Mouse (Mus musculus) CH12.LX (cell line): ENCODE measurements around the gene Anxa4.

ENCODE experiments used
- BHLHE40 ChIP-seq: IDR thresholded peaks from 2 replicates; pipeline ENCODE4 v1.6.1; 2011; ENCODE audit warnings: mild to moderate bottlenecking, low read depth, low read length, improper control_type of control experiment
- CTCF ChIP-seq, 2 experiments: IDR thresholded peaks in 1 of 2; conservative IDR thresholded peaks in 1 of 2; 2 replicates each; pipeline ENCODE4 v1.5.1; 2011 to 2012; ENCODE audit warnings: low read depth in 2 of 2, low read length in 2 of 2, improper control_type of control experiment in 1 of 2, inconsistent platforms in 1 of 2, mild to moderate bottlenecking in 1 of 2, moderate library complexity in 1 of 2
- EP300 ChIP-seq: IDR thresholded peaks from 2 replicates; pipeline ENCODE4 v1.6.1; 2011; ENCODE audit warnings: low read length, improper control_type of control experiment
- MAX ChIP-seq: IDR thresholded peaks from 2 replicates; pipeline ENCODE4 v1.6.1; 2011; ENCODE audit warnings: low read length, improper control_type of control experiment
- MAZ ChIP-seq: IDR thresholded peaks from 2 replicates; pipeline ENCODE4 v1.6.1; 2012; ENCODE audit warnings: low read depth, mild to moderate bottlenecking, inconsistent platforms, low read length, improper control_type of control experiment, moderate library complexity
- MEF2A ChIP-seq: IDR thresholded peaks from 2 replicates; pipeline ENCODE4 v1.6.1; 2014; ENCODE audit warnings: low read depth, mild to moderate bottlenecking, inconsistent platforms, low read length, improper control_type of control experiment, borderline replicate concordance
- MXI1 ChIP-seq: IDR thresholded peaks from 2 replicates; pipeline ENCODE4 v1.6.1; 2011; ENCODE audit warnings: mild to moderate bottlenecking, low read depth, low read length, improper control_type of control experiment
- POLR2A ChIP-seq: IDR thresholded peaks from 2 replicates; pipeline ENCODE4 v1.6.1; 2011; ENCODE audit warnings: low read depth, mild to moderate bottlenecking, improper control_type of control experiment, low read length
- POLR2AphosphoS2 ChIP-seq: IDR thresholded peaks from 2 replicates; pipeline ENCODE4 v1.6.1; 2011; ENCODE audit warnings: low read depth, low read length, improper control_type of control experiment
- ZNF384 ChIP-seq: IDR thresholded peaks from 2 replicates; pipeline ENCODE4 v1.6.1; 2012; ENCODE audit warnings: low read depth, low read length, improper control_type of control experiment, inconsistent platforms

- TF ChIP-seq MXI1: no peak
- TF ChIP-seq BHLHE40: peak; percentile 44; the same call in 1 of the 2 replicates
- no peak for TF ChIP-seq CTCF (conservative IDR thresholded peaks at IDR 0.05 in 1 of 2, IDR thresholded peaks at IDR 0.05 in 1 of 2; ENCODE audit: low read depth in 2 of 2, low read length in 2 of 2)
- TF ChIP-seq ZNF384: peak; percentile 30; the same call in 1 of the 2 replicates
- no peak for TF ChIP-seq MAZ
- no peak for TF ChIP-seq POLR2AphosphoS2
- TF ChIP-seq EP300: peak; percentile 52; the same call in 1 of the 2 replicates
- TF ChIP-seq MEF2A: no peak
- no peak for TF ChIP-seq POLR2A
- TF ChIP-seq MAX: no peak
Observed at GRCm38 (mm10) chr6:86786545-86786944, 6.8 kb downstream of the Anxa4 start.
